Mouse (Mus musculus) cerebellum, postnatal 4 days (tissue): ENCODE results near the gene Gm17581.
"Not testable (repeated sequence)": the region's sequence is repeated elsewhere in the genome, so short reads cannot be mapped to it uniquely, and the experiment has no call there.

Experiments
- DNase-seq, 2 experiments: peaks; one replicate each; pipeline ENCODE4 v3.0.0; 2022; ENCODE audit warnings: low spot score in 2 of 2, mixed read lengths in 1 of 2

Gm17581 gene

DNA sequence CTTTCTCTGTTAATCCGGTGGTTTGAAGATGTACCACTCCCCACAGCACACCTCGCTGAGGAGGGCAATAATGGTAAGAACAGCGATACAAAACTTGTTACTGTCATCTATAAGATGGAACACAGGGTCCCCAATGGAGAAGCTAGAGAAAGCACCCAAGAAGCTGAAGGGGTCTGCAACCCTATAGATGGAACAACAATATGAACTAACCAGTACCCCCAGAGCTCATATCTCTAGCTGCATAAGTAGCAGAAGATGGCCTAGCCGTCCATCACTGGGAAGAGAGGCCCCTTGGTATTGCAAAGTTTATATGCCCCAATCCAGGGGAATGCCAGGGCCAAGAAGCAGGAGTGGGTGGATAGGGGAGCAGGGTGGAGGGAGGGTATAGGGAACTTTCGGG lies at the start of gene Gm17581:
TSS of gene Gm17581 (minus strand) at position 101 of the 400 bp plus-strand sequence.
- DNase-seq: not testable (repeated sequence)

DNA sequence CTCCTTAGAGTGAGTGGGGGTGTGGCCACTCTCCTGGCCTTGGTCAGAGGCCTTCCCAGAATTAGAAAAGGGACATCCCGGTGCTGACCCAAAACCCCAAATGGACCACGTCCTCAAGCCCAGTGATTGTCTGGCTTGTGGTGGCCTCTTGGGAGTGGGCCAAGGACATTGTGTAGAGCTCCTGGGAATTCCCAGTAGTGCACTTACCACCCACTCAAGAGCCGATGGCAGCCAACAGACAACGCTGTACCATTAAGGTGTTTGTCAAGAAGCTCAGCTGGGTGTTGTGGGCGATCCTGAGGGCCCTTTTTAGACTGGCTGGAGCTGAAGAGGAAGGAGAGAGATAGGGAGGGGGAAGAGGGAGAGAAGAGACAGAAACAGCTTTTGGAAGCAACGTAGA lies 48.9 kb upstream of the Gm17581 start:
- DNase-seq: no peak

DNA sequence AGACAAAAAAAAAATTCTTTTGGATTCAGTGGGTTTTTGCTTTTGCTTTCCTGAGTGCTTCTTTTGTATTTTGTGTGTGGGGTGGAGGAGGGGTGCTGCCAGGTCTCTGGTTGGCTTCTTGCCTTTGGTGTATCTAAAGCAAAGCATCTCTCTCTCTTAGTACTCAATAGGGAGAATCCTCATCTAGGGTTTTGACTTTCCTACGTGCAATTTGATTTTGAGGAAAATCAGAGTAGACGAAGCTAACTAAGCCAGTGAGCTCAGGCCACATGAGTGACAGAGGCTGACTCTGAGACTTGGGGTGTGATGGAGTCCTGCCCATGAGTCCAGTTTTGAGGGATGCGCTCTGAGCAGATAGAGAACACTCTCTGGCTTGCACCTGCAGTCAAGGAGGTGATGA lies 43.8 kb upstream of the Gm17581 start:
- DNase-seq: no peak

DNA sequence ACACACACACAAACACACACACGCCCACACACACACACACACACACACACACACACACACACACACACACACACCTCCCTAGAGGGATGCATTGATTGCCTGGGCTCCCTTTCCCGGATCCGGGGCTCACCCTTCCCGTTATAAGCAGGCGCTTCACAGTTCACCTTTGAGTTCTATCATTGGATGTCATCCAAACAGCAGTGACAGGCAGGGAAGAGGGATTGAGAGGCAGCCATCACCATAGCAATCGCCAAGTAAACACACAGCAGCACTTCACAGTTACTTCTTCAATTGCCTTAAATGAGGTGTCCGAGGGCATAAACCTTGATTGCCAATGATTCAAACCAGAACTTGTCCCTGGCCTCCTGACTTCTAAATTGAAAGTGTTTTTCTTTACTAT lies 43.4 kb upstream of the Gm17581 start:
- no peak for DNase-seq

DNA sequence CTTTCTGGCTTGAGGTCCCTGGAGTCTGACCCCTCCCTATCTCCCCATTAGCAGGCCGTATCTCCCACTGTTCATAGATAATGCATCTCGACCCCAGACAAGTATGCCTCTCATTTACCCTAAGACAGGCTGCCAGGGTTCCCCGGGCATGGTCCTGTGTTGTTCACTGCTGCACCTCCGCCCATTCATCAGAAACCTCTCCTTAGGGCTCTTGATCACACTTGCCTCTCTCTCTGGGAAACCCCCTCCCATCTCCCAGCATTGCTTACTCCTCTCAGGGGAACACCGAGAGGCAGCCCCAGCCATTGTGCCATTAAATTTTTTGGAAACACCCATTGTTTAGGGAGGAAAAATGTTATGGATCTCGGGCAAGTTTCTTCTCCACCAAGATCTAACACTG lies 42.3 kb upstream of the Gm17581 start:
- no peak for DNase-seq

DNA sequence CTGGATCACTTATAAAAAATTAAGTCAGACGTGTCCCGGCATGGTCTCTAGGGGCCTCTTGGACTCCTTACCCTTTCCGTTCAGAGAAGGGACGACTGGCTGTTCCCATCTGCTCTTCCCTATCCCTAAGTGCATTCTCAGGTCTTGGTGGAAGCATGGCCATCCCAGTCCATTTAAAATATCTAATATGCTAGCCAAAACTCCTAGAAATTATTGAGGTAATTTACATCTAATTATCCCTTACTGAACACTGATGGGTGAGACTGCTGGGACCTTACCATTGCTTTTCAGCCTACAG lies 42.0 kb upstream of the Gm17581 start:
- DNase-seq: no peak

DNA sequence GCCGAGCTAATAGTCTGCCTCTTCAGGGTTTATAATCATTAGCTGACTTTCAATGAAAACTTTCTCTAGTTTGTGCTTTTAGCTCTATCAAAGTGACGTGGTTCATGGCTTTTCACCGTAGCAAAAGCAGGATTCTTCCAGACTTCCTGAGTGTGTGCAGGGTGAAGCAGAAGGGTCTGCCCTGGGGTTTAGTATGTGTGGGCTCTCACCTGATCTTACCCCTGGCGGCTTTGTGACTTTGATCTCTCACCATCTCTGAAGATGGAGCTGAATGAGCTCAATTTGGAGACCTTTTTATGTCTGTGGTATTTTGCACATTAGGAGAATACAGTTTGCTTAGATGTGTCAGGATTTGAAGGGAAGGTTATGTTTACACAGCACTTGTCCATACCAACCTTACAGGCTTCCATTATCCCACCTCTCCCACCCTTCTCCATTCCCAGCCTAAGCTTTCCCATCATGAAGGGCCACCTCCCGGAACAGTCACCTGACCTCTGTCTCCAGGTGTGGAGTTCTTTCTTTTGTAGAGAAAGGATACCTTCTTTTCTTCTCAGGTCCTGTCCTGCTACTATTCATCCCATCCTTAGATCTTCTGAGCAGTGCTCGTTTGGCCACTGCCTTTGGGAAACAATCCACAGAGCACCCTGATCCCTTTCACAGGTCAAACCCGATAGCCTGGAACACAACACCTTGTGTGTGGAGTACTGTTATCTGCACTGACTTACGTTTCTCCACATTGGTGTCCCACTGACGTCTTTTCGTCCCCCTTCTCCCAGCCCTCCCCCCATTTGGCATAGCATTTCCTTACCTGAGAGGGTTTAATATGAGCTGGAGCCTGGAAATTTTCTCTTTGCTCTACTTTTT lies 41.4 kb upstream of the Gm17581 start:
- no peak for DNase-seq

DNA sequence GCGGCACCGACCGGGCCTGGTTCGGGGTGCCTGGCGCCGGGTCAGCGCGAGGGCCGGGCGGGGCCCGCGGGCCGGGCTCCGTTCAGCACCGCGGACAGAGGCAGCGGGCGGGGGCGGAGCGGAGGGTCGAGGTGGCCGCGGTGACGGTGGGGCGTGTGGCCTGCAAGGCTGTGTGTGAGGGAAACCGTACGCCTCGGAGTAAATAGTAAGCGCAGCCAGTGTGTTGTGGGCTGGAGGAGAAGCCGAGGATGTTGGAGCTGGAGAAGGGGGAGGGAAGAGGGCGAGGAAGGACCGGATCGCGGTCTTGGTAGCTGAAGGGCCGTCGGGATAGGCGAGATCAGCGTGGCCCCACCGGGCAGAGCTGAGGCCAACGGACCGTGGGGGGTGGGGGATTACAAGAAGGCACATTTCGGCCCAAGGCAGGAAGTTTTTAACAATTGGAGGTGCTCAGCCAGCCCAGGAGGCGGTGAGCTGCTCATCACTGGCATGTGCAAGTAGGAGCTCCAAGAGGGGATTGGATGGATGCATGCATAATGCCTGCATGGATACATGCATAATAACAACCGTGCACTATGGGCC lies 40.1 kb upstream of the Gm17581 start:
- peak; percentile 44 to 63 for DNase-seq

DNA sequence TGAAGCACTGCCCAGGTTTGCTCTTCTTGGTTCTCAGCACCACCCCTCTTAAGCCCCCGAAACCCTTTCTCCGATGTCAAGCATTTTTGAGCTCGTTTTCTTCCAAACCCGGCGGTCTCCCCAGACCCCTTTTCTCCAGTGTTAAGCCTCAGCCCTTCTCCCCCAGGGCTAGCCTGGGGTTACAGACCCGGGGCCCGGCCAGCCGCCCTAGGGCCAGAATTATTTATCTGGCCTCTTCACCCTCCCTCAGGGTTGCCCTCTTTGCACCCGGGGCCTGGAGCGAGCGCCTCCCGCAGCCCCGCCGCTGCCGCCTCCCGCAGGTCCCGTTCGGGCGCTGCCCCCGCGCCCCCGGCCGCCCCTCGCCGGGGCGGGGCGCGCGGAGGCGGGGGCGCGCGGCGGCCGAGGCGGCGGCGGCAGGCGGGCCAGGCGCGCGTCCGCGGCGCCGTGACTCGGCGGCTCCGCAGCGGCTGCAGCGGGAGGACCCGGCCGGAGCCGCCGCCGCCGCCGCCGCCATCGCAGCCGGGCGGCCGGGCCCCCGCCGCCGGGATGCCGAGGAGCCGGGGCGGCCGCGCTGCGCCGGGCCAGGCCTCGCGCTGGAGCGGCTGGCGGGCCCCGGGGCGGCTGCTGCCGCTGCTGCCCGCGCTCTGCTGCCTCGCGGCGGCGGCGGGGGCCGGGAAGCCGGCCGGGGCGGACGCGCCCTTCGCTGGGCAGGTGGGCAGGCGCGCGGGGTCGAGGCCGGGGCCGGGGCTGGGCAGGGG lies 39.4 kb upstream of the Gm17581 start, which contains the start of gene Mmp24:
TSS of gene Mmp24 (plus strand) at position 416 of the 758 bp plus-strand sequence.
- peak in 1 of 2 experiments; percentile 30 for DNase-seq

DNA sequence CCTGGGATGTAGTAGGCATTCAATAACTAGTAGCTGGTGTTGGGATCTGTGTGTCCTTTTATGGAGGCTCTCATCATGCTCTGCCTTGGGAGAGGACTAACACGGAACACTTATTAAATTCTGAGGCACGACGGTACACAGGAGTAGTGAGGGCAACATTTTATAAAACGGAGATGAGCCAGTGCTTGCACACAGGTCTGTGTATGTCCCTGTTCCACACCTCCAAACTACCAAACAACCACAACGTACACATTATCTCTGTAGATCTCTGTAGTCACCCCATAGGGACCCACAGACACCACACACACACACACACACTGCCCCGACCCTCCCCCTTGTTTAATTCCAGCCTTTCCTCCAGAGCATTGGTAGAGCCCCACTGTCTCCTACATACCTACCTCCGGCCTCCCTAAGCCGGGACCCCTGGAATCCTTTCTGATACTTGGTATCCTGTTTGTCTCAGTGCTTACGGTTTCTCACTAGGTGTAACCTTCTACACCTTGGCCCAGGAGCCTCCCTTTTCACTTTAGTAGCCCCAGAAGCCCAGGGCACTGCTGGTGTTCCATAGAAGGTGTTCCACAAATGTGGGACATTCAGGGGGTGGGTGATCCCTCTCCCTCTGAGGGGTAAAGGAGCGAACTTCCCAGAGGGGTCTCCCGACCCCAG lies 38.7 kb upstream of the Gm17581 start:
- DNase-seq: no peak

DNA sequence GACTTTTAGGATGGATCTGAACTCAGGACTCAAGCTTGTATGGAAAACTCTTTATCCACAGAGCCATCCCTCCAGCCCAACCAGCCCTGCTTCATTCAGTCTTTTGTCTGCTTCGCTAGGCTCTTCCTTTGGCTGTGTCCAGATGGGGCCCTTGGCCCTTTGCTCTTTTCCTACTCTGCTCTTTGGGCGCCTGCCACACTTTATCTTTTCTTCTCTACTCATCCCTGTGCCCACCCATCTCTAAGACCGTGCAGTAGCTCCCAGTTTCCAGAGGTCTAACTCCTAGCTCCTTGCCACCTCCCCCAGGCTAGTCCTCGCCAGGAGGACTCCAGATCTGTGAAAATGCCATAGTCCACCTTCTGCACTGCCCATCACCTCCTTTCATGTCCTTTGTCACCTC lies 38.0 kb upstream of the Gm17581 start:
- DNase-seq: no peak

DNA sequence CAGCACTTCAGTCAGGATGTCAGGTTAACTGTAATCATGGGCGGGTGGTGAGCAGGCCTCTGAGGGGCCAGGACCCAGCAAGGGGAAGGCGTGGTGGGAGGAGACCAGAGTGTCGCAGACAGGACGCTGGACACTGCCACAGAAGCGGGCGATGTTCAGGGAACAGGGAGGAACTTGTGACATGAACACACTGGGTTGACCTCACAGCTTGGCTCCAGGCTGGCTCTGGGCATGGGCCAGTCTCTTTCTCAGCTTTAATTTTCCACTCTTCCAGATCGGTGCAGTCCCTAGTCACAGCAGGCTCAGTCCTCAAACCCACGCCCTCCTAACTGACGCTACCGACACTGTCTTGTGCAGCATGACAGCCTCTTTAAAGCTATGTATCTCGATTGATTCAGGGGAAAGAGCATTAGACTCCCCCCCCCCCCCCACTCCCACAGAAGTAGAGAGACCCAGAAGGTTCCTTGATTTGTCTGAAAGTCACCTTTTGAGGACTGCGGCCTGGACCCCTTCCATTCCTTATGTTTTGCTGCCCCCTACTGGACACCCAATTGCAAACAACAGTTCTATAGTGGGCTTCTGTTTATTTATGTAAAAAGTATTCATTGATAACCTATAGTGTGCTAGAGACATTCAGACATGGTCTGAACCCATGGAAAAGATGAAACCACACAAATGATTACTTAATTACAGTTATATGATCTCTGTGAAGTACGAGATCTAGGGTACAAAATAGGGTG lies 29.2 kb upstream of the Gm17581 start:
- DNase-seq: peak; percentile 46 to 84

DNA sequence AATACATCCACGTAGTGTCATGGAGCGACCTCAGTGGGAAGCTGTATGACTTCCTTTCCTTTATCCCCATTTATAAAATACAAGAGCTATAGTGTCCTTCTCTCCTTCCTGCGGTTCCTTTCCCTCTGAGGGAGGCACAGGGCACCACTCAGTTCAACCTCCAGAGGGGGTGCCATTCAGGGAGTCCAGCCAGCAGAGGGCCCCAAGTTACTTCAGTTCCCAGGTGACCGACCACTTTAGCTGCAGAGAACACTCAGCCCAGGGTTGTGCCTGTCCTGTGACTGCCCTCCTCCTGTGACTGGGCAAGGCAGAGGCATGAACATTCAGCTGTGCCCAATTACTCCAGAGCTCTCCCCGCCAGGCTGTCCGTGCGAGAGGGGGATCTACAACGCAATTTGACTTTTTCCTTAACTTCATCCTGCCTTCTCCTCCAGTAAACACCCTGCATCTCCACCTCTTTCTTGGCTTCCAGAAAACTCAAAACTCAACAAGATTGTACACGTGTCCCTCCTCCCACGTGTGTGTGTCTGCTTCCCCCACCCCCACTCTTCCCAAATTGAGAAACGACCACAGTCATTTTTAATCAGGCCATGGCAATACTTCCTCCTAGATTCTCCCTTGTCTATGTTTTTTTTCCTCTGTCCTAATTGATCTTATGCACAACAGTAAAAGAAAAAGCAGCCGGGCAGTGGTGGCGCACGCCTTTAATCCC lies 21.3 kb upstream of the Gm17581 start:
- no peak for DNase-seq

DNA sequence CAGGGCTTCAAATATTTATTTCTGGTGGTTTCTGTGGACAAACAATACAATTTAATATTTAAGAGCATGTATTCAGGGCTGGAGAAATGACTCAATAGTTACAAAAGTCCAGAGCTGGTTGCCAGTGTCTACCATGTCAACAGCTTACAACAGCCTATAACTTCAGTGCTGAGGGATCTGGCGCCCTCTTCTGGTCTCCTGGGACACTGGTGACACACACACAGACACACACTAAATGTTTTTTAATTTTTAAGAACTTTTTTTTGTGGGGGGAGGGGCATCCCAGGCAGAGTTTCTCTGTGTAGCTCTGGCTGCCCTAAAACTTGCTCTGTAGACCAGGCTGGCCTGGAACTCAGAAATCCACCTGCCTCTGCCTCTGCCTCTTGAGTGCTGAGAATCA lies 20.1 kb upstream of the Gm17581 start:
- peak in 1 of 2 experiments; percentile 27 for DNase-seq

DNA sequence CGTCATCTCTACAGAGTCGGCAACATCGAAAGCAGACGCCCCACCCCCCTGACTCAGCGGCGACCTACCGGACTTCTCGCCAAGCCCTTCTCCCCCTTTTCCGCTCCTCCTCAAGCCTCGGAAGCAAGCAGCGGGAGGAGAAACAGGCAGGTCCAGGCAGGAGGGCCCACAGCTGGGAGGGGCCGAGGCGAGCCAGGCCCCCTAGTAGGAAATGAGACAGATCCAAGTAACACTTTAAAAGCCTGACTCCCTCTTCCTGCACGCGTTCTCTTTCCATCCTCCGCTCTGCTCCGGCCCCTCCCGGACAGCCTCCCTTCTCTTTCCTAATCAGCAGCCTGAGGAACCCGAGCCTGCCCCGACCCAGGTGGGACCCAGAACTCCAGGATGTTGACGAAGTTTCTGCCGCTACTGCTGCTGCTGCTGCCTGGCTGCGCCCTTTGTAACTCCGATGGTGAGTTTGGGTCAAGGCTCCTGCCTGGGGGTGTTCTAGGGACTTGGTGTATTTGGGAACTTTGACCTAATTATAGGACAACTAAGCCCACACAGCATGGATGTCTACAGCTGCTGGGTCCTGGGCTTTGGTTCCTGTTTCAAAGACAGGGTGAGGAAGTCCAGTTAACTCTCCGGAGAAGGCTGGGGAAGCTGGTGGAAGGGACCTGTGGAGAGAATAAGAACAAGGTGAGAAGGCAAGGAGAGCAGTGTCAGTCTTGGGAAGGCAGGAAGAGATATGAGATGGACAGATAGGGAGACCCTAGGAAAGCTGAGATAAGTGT lies 15.5 kb upstream of the Gm17581 start, which contains the start of gene Procr:
TSS of gene Procr (plus strand) at position 104 of the 773 bp plus-strand sequence.
- no peak for DNase-seq

DNA sequence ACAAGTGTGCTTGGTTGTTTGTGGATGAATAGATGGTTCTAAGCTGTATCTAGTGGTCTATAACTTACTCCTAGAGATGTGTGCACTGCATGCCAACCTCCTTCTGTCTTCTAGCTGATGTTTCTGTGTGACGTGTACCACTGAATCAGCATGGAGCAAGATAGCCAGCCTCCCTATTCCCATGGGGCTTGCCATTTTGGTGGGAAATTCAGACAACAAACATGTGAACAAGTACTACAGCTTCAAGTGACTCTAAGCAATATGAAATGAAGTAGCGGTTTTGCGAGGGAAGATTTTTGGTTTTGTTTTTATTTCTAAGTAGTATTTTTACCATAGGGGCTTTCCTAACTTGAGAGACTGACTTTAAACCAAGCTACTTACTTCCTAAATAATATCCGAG lies 13.7 kb upstream of the Gm17581 start:
- DNase-seq: no peak

DNA sequence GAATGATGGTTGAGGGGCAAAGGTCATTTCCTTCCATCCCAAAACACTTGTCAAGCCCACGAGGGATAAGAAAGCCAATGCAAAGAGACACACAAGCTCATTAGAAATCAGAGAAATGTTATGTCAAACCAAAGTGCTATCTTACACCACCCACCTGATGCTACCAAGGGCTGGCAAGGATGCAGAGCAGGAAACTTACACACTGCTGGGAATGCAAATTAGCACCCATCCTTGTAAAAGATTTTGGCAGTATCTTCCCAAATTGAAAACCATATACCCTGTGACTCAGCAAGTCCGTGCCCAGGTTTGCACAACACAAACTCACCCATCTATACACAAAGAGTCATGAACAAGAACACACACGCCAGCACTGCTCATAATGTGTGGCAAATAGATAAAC lies 9.8 kb upstream of the Gm17581 start:
- no peak for DNase-seq

DNA sequence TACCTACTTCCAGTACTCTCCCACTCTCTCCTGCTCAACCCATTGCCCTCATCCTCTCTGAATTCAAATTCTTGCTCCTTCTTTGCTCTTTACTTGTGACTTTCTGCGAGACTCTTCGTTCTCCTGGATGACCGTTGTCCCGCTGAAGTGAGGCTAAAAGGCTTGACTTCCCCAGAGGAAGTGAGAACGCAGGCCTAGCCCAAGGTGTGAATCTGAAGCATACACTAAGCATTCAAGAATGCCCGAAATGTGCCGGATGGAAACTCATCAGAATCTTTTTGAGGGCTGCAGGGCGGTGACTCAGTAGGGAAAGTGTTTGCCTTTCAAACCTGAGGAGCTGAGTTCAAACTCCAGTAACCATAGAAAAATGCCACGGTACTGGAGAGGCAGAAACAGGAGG lies 7.7 kb upstream of the Gm17581 start:
- DNase-seq: no peak

DNA sequence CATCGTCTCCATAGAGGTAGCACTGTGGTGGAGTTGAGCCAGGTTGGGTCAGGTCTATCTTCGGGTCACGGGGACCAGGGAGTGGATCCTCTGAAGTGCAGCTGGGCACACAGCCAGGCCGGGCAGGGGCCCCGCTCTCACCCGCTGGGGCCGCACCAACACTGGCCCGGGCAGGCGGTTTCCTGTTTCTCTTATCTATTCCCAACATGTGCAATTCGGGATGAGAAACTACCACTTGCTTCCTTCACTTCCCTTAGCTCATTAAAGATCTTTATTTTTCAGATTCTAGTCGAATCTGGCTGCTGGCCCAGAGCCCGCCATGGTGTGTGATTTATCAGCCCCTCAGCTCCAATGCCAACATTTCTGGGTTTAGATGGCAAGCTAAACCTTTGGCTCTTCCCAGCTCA lies 7.3 kb upstream of the Gm17581 start:
- no peak for DNase-seq

DNA sequence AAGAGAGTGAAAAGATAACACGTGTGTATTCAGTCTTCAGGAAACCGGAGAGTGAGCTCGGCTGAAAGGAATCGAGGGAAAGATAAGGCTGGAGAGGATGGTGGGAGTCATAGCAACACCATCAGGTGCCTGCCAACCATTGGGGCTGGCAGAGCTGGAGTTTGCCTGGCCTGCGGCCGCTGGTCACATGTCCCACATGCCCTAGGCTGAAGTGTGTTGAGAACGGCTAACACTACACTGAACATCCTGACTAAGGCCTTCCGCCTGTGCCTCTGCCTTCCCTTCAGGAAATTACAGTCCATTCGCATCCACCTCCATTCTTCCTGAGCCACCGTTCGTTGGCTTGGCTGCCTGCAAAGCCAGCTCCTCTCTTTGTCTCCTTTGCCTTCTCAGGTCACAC lies 6.5 kb upstream of the Gm17581 start:
- no peak for DNase-seq
